Comparison of ENCODE assay signal across 8 mouse cellular contexts in genomic region chr11:94322636-94323035, GRCm38 (mm10). TPM values are rescaled to one million over a fixed set of nuclear protein-coding genes. Genes with fewer than 3 reads are reported as not detected.
DNase-seq lines count a peak whose midpoint lies in the region; ATAC-seq and TF ChIP-seq lines count a peak whose summit lies in the region.

No protein-coding gene starts in this region.

- H3K27ac ChIP-seq in layer of hippocampus, adult 2 months = peak overlapping the region; percentile 98
- H3K27ac ChIP-seq in embryonic facial prominence, embryonic 12.5 days = peak overlapping the region; percentile 97
- peak overlapping the region; percentile 99 for H3K27ac ChIP-seq in hindbrain, postnatal 0 days
- peak overlapping the region; percentile 99 for H3K27ac ChIP-seq in midbrain, postnatal 0 days (ENCODE audit: low read depth, low read length)

- ATAC-seq in embryonic facial prominence, embryonic 12.5 days (ENCODE audit: insufficient number of reproducible peaks, insufficient read depth, low FRiP score, low TSS enrichment) = no peak
- ATAC-seq in hindbrain, postnatal 0 days = no peak
- no peak for ATAC-seq in midbrain, postnatal 0 days (ENCODE audit: low FRiP score)

- peaks cover 15% of the 10 kb centered on the region for H3K4me1 ChIP-seq in embryonic facial prominence, embryonic 12.5 days
- H3K4me1 ChIP-seq in hindbrain, postnatal 0 days (ENCODE audit: insufficient read depth, low read length) = peaks cover 8% of the 10 kb centered on the region
- peaks cover 7% of the 10 kb centered on the region; the same call in 1 of the 2 replicates for H3K4me1 ChIP-seq in midbrain, postnatal 0 days (ENCODE audit: insufficient read depth, low read length)

- no peaks in the 10 kb centered on the region for H3K9me3 ChIP-seq in embryonic facial prominence, embryonic 12.5 days
- no peaks in the 10 kb centered on the region for H3K9me3 ChIP-seq in hindbrain, postnatal 0 days (ENCODE audit: low read length)
- no peaks in the 10 kb centered on the region for H3K9me3 ChIP-seq in midbrain, postnatal 0 days (ENCODE audit: low read length)

- 32% methylated on average over 5 of the region's 5 CpGs for WGBS in embryonic facial prominence, embryonic 12.5 days
- 50% methylated on average over 5 of the region's 5 CpGs for WGBS in hindbrain, postnatal 0 days
- WGBS in midbrain, postnatal 0 days = 39% methylated on average over 5 of the region's 5 CpGs

- no peak for TF ChIP-seq CTCF in layer of hippocampus, adult 2 months (conservative IDR thresholded peaks at IDR 0.05)
- no peak for TF ChIP-seq CTCF in hindbrain, postnatal 0 days (IDR thresholded peaks at IDR 0.05; ENCODE audit: low read depth)
- TF ChIP-seq CTCF in midbrain, postnatal 0 days (IDR thresholded peaks at IDR 0.05) = no peak

- no peaks in the 10 kb centered on the region for H3K27me3 ChIP-seq in embryonic facial prominence, embryonic 12.5 days
- no peaks in the 10 kb centered on the region for H3K27me3 ChIP-seq in hindbrain, postnatal 0 days (ENCODE audit: insufficient read depth, low read length)
- no peaks in the 10 kb centered on the region for H3K27me3 ChIP-seq in midbrain, postnatal 0 days (ENCODE audit: insufficient read depth, low read length)

- peak overlapping the region; percentile 72 for H3K4me3 ChIP-seq in layer of hippocampus, adult 2 months
- H3K4me3 ChIP-seq in embryonic facial prominence, embryonic 12.5 days = peak overlapping the region; percentile 91
- H3K4me3 ChIP-seq in hindbrain, postnatal 0 days (ENCODE audit: low read length) = peak overlapping the region; percentile 86
- H3K4me3 ChIP-seq in midbrain, postnatal 0 days (ENCODE audit: low read depth, low read length) = peak overlapping the region; percentile 98

- no peak for DNase-seq in layer of hippocampus, adult 2 months (ENCODE audit: low spot score in 2 of 2)
- no peak for DNase-seq in layer of hippocampus, postnatal 14 days (ENCODE audit: low spot score in 2 of 2)
- no peak for DNase-seq in hindbrain, postnatal 0 days (ENCODE audit: low spot score)
- DNase-seq in midbrain, postnatal 0 days (ENCODE audit: low spot score) = no peak
- no peak for DNase-seq in cerebellum, adult 8-10 months
- DNase-seq in kidney, adult 11 months = no peak
- no peak for DNase-seq in cerebellum, adult 18-20 months

- H3K36me3 ChIP-seq in embryonic facial prominence, embryonic 12.5 days = peaks cover 6% of the 10 kb centered on the region; the same call in 1 of the 2 replicates
- no peaks in the 10 kb centered on the region for H3K36me3 ChIP-seq in hindbrain, postnatal 0 days (ENCODE audit: insufficient read depth, low read length)
- H3K36me3 ChIP-seq in midbrain, postnatal 0 days (ENCODE audit: insufficient read depth, low read length) = no peaks in the 10 kb centered on the region

- H3K4me2 ChIP-seq in embryonic facial prominence, embryonic 12.5 days (replicated peaks) = peak overlapping the region; percentile 70
- H3K4me2 ChIP-seq in hindbrain, postnatal 0 days (ENCODE audit: low read depth, low read length) = peak overlapping the region; percentile 87
- H3K4me2 ChIP-seq in midbrain, postnatal 0 days (ENCODE audit: low read depth, low read length, poor library complexity, severe bottlenecking) = peak overlapping the region; percentile 68

- H3K9ac ChIP-seq in embryonic facial prominence, embryonic 12.5 days = peak overlapping the region; percentile 97
- peak overlapping the region; percentile 99 for H3K9ac ChIP-seq in hindbrain, postnatal 0 days (replicated peaks; ENCODE audit: low read length)
- 0 out of 2 replicates have a peak overlapping the region, but pooled peaks have one; percentile 100 for H3K9ac ChIP-seq in midbrain, postnatal 0 days (replicated peaks; ENCODE audit: low read length, poor library complexity, severe bottlenecking)

RNA-seq across cellular contexts. Expression of gene Luc7l3, which starts 0.8 kb away (rescaled TPM):
- total RNA-seq in layer of hippocampus, adult 2 months (2021) = 100 to 1,000 TPM; 115 to 132 TPM
- 100 to 1,000 TPM; 119 to 127 TPM for total RNA-seq in layer of hippocampus, postnatal 14 days (2021)
- 143 and 146 TPM in 2 replicates for polyA plus RNA-seq in embryonic facial prominence, embryonic 12.5 days (2016; fragmentation: Nextera tagmentation; extraction: Ambion mirVana)
- total RNA-seq in hindbrain, postnatal 0 days (2014; rRNA removed) = 36.8 and 44.3 TPM in 2 replicates
- 101 and 115 TPM in 2 replicates for polyA plus RNA-seq in hindbrain, postnatal 0 days (2015; fragmentation: Nextera tagmentation; extraction: Ambion mirVana)
- 47.5 and 87.1 TPM in 2 replicates for total RNA-seq in midbrain, postnatal 0 days (2014; rRNA removed)
- polyA plus RNA-seq in midbrain, postnatal 0 days (2015; fragmentation: Nextera tagmentation; extraction: Ambion mirVana) = 100 and 124 TPM in 2 replicates

RNA-seq across cellular contexts. Expression of gene Ankrd40, which starts 5.2 kb away (rescaled TPM):
- 100 to 1,000 TPM; 113 to 119 TPM for total RNA-seq in layer of hippocampus, adult 2 months (2021)
- total RNA-seq in layer of hippocampus, postnatal 14 days (2021) = 100 to 1,000 TPM in 1 of 2 experiments, 10 to 100 TPM in 1; 99.2 to 104 TPM
- polyA plus RNA-seq in embryonic facial prominence, embryonic 12.5 days (2016; fragmentation: Nextera tagmentation; extraction: Ambion mirVana) = 25.5 and 35.8 TPM in 2 replicates
- total RNA-seq in hindbrain, postnatal 0 days (2014; rRNA removed) = 48.1 and 69.1 TPM in 2 replicates
- polyA plus RNA-seq in hindbrain, postnatal 0 days (2015; fragmentation: Nextera tagmentation; extraction: Ambion mirVana) = 15.1 and 16.2 TPM in 2 replicates
- total RNA-seq in midbrain, postnatal 0 days (2014; rRNA removed) = 41.7 and 49.5 TPM in 2 replicates
- polyA plus RNA-seq in midbrain, postnatal 0 days (2015; fragmentation: Nextera tagmentation; extraction: Ambion mirVana) = 11.9 and 12.8 TPM in 2 replicates

RNA-seq across cellular contexts. Expression of gene Gm21885, which starts 41.0 kb away (rescaled TPM):
- total RNA-seq in layer of hippocampus, adult 2 months (2021) = not detected
- not detected for total RNA-seq in layer of hippocampus, postnatal 14 days (2021)
- polyA plus RNA-seq in embryonic facial prominence, embryonic 12.5 days (2016; fragmentation: Nextera tagmentation; extraction: Ambion mirVana) = not detected in 2 replicates
- not detected in 2 replicates for total RNA-seq in hindbrain, postnatal 0 days (2014; rRNA removed)
- polyA plus RNA-seq in hindbrain, postnatal 0 days (2015; fragmentation: Nextera tagmentation; extraction: Ambion mirVana) = 0.24 TPM in 1 of 2 replicates, not detected in the other
- total RNA-seq in midbrain, postnatal 0 days (2014; rRNA removed) = not detected in 2 replicates
- polyA plus RNA-seq in midbrain, postnatal 0 days (2015; fragmentation: Nextera tagmentation; extraction: Ambion mirVana) = not detected in 2 replicates
